Mouse (Mus musculus) brown adipose tissue, adult 24 weeks (tissue): ENCODE data around the gene Dennd4a. TPM values are rescaled to one million over a fixed set of nuclear protein-coding genes. Genes with fewer than 3 reads are reported as not detected.
"Not testable (repeated sequence)": the region's sequence is repeated elsewhere in the genome, so short reads cannot be mapped to it uniquely, and the experiment has no call there.

ENCODE experiments used
- H3K27ac ChIP-seq: fragments of 200-500 bp; replicated peaks from 2 replicates; pipeline ENCODE4 v1.5.1; 2012; ENCODE audit warnings: low read depth, mild to moderate bottlenecking, low read length
- H3K4me1 ChIP-seq: fragments of 200-500 bp; 2 replicates; pipeline ENCODE4 v1.6.1; 2012; ENCODE audit warnings: low read length, mixed read lengths; ENCODE audit not compliant: control insufficient read depth, insufficient read depth, insufficient read length
- H3K4me3 ChIP-seq: fragments of 200-500 bp; 2 replicates; pipeline ENCODE4 v1.5.1; 2012; ENCODE audit warnings: low read depth, mild to moderate bottlenecking, low read length, moderate library complexity; ENCODE audit not compliant: insufficient read depth
- polyA plus RNA-seq: library from polyadenylated mRNA; stranded (reverse); fragments of >200 nt; gene quantifications from 2 replicates; pipeline ENCODE4 v1.2.4, GENCODE M21; 2012; ENCODE audit not compliant: missing spikeins, insufficient read depth, insufficient read length

Gene Dennd4a
- polyA plus RNA-seq, 1 experiment, result 11.0 TPM

DNA sequence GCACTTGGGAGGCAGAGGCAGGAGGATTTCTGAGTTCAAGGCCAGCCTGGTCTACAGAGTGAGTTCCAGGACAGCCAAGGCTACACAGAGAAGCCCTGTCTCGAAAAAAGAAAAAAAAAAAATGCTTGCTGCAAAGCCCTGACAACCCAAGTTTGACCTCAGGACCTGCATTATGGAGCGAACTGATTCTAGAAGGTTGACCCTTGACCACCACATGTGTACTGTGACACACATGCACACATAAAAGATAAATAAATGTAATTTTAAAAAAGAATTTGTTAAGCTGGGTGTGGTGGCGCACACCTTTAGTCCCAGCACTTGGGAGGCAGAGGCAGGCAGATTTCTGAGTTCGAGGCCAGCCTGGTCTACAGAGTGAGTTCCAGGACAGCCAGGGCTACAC, 8.5 kb downstream of the Dennd4a start:
- H3K27ac ChIP-seq, H3K4me1 ChIP-seq, H3K4me3 ChIP-seq: not testable (repeated sequence)

DNA sequence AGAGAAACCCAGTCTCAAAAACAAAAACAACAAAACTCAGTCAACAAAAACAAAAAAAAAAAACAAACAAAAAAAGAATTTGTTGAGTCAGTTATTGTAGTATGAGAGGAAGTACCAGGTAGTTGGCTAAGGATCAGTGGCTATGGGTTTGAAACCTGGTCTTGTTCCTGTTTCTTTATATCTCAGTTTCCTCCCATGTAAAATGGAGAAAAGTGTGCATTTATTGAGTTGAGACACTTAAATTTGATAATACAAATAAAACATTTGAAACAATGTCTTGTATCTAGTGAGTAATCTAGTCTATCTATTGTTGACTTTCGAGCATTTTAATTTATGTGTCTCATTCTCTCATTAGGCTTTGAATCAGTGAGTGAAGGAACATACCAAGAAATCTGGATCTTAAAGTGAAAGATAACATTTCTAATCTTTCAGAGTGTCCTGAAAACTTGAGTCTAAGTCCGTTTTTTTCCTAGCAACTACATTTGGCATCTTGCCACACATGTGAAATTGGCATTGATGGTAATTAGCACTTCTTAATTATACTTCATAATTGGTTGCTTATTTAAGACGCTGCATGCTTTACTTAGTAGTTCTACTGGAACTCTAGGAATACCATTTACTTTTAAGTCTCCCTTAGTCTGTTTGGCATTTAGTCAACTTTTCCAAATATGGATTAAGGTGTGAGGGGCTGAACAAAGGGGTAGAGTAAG, 9.1 kb downstream of the Dennd4a start:
- Histone ChIP-seq H3K27ac (no peak overlapping the region), H3K4me1 (peaks cover 3% of the 10 kb centered on the region; the same call in 1 of the 2 replicates), H3K4me3 (no peak overlapping the region)

DNA sequence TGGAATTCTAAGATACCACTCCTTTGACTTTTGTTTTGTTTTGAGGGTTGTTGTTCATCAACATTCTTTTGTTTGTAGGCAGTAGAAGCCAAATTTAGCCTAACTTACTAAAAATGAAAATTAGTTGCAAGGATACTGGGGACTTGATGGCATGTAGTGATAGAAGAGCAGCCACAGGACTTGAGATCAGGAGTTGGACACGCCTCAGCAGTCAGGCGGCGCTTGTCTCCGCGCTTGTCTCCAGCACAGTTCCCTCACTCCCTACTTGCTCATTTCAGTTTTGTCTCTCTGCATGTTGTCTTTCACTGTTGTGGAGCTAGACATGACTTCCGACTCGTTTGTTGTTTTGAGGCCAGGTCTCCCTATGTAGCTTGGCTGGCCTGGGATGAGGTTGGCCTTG, 11.1 kb downstream of the Dennd4a start:
- Histone ChIP-seq H3K27ac (no peak overlapping the region), H3K4me3 (no peak overlapping the region), H3K4me1 (peaks cover 8% of the 10 kb centered on the region; the same call in 1 of the 2 replicates)

DNA sequence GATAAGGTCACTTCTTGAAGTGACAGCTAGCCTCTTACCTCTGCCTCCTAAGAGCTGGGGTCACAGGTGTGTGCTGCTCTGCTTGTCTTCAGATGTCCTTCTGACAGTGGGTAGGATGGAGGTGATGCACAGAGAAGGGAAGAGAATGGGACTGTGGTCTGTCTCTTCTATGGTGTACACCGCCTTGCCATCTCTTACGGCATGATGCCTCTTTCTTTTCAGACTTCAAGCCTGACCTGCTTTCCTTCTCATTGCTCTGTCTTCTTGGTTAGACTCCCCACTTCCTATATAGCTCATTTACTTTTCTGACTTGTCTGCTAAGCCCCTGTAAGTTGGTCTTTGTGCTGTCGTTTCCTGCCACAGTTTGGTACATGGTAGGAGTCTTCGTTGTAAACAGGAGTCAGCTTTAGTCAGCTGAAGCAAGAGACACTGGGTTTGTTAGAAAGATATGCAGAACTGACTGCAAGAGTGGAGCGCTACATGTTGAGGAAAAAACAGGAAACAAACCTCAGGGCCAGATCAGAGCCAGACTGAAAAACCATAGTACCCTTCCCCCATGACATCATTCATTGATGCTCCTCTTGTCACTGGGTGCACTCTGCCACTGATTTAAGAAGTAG, 13.4 kb downstream of the Dennd4a start:
- Histone ChIP-seq H3K4me3 (no peak overlapping the region), H3K27ac (no peak overlapping the region), H3K4me1 (peaks cover 13% of the 10 kb centered on the region)

DNA sequence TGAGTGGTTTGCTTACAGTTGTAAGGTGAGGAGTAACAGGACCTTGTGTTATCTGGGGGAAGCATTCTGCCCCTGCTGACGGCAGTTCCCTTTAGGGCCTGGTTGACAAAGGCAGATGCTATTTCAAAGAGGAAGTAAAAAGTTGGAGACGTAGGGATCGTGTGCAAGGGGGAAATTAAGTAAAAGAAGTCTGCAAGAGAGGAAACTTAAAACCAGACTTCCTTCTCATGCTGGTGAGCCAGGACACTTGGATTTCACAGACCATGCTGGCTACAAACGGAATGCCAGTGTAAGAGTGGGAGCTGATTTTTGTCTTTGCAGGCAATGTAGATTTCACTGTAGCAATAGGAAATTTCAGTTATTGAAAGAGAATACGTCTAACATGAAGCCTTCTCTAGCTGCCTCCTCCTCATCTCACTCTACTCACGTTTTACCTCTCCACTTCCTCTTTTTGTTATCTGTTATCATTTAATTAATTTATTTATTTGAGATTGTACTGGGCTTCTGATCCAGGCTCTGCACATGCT, 19.0 kb downstream of the Dennd4a start:
- Histone ChIP-seq H3K4me3 (no peak overlapping the region), H3K27ac (peak overlapping the region; percentile 34; the same call in 1 of the 2 replicates), H3K4me1 (peaks cover 14% of the 10 kb centered on the region)

DNA sequence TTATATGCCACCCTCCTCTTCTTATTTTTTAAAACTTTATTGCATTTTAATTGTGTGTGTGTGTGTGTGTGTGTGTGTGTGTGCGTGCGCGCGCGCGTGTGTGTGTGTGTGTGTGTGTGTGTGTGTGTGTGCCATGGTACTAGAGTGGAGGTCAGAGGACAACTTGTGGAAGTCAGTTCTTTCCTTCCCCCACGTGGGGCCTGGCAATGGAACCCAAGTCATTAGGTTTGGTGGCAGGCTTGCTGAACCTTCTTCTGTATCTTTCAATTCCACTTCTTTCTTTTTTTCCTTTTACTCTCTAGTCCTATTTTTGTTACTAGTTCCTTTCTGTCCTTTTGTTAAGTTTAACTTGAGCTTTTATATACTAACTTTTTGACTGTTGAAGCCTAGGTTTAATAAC, 19.5 kb downstream of the Dennd4a start:
- Histone ChIP-seq H3K4me3 (no peak overlapping the region), H3K27ac (no peak overlapping the region), H3K4me1 (peaks cover 11% of the 10 kb centered on the region)

DNA sequence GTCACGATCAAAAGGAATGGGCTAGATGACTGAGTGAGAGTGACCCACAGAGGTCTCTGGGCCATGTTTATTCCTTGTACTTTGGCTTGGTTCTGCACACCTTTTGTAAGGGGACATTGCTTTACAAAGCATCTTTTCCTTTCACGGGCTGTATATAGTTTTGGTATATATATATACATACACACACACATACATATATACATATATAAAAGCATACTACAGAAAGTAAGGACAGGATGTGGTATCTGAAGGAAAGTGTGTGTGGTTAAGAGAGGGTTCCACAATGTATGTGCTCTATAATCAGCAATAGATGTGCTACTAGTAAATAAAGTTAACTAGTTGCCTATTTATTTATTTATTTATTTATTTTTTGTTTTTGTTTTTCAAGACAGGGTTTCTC, 20.6 kb downstream of the Dennd4a start:
- Histone ChIP-seq H3K27ac (no peak overlapping the region), H3K4me3 (no peak overlapping the region), H3K4me1 (peaks cover 10% of the 10 kb centered on the region)

DNA sequence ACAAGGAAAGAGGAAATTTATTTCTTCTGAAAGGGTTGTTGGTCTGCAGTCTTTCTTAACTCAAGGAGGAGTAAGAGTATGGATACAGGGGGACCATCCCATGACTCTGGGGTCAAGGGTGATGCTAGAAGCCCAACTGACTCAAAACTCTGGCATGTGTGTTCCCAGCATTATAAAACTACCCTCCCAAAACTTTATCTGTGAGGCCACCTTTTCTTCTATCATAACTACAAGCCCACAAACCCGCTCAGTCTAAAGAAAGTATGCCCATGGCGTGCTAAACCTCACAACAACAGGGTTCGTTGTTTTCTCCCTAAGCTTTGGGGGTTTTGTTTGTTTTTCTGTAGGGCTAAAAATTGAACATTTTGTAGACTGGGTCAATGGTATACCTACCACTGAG, 23.3 kb downstream of the Dennd4a start:
- Histone ChIP-seq H3K4me3 (no peak overlapping the region), H3K4me1 (peaks cover 2% of the 10 kb centered on the region), H3K27ac (no peak overlapping the region)

DNA sequence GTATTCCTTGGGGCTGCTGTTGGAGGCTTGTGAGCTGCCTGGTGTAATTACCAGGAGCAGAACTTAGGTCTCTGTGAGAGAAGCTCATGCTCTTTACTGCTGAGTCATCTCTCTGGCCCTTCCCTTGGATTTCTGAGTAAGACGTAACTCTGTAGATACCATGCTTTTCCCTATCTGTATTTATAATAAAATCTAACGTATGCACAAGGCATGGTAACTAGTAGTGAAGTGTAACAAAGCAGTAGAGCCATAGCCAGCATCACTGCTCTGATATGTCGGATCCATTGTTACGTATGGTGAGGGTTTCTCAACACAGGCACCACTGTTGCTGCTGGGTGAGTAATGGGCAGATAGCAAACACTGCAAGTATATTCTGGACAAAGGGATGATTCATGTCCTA, 34.2 kb downstream of the Dennd4a start:
- H3K27ac ChIP-seq, result no peak overlapping the region
- H3K4me1 ChIP-seq, result no peaks in the 10 kb centered on the region
- H3K4me3 ChIP-seq, result no peak overlapping the region

DNA sequence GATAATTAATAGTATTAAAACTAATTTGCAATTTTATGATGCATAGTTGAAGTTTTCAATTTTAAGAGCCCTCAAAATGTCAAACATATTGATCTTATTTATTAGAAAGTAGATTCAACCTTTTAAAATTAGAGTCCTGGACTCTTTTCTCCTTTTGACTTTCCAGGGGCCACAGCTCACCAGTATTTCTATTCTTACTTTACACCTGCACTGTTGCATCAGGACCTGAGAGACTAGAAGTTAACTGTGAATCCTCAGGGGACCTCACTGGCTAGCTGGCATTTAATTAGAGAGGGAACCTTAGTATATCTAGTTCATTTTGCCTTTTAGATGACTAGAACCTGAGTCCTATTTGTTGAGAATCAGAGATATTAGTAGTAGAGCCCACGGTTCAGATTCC, 38.4 kb downstream of the Dennd4a start:
- no peak overlapping the region for H3K4me3 ChIP-seq
- no peaks in the 10 kb centered on the region for H3K4me1 ChIP-seq
- no peak overlapping the region for H3K27ac ChIP-seq

DNA sequence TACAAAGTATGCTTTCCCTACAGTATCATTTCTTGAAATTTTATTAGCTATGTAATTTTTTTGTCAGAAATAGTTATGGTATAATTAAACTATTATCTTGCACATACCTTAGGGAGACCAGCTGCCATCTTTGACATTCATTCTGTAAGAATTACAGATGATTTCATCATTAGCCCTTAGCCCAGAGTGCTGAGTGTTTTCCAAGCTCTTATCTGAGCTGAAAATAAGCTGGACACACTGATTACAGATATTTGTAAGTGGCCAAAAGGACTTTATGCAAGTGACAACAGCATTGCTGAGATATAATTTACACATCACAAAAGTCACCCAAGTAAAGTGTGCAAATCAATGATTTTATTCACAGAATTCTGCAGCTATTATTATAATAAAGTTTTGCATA, 48.9 kb downstream of the Dennd4a start:
- Histone ChIP-seq H3K27ac (no peak overlapping the region), H3K4me3 (no peak overlapping the region), H3K4me1 (no peaks in the 10 kb centered on the region)

DNA sequence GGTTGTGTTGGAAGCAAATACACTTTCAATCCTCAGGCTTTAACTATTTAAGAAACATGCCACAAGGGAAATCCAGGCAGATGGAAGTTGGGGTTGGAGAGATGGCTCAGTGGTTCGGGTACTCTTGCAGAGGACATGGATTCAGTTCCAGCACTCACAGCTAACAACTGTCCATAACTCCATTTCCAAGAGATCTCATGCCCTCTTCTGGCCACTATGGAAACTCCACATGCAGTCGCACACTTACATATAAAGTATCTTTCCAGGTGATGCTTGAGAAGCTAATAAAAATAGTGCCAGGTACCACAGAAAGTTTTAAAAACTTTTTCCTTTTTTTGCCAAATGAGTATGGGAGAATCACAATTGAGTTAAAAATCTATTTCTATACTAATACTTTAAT, 51.5 kb downstream of the Dennd4a start:
- no peak overlapping the region for H3K4me3 ChIP-seq
- H3K4me1 ChIP-seq, result no peaks in the 10 kb centered on the region
- no peak overlapping the region for H3K27ac ChIP-seq

DNA sequence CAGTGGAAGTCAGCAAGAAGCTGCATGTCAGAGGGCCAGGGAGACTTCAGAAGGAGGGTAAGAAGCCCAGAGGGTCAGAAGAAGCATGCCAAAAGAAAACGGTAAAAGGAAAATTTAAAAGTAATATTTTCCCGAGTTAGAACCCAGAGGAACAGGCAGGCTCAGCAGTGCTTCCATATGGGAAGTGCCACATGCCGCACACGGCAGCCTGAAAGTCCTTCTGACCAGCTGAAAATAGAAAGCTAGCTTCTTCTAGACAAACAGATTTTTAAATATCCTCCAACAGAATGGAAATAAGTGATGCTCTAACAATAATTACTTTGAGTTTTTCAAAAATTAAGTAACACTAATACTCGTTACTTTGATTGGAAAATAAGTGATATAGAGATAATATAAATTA, 74.9 kb downstream of the Dennd4a start:
- Histone ChIP-seq H3K27ac (no peak overlapping the region), H3K4me3 (no peak overlapping the region), H3K4me1 (no peaks in the 10 kb centered on the region)

DNA sequence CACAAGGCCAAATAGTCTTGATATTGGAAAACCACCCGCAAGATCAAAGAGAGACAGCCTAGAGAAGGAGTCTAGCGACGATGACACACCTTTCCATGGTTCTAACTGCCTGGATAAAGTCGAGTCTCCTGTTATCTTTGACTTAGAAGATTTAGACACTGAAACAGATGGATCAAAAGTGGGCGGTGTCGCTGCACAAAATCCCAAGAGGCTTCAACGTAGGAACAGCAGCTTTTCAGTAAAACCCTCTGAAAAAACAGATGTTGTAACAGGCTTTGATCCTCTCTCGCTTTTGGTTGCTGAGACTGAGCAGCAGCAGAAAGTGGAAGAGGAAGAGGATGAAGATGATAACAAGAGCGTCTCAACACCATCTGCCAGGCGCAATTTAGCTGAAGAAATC, 85.5 kb downstream of the Dennd4a start:
- Histone ChIP-seq H3K27ac (no peak overlapping the region), H3K4me1 (no peaks in the 10 kb centered on the region), H3K4me3 (no peak overlapping the region)

DNA sequence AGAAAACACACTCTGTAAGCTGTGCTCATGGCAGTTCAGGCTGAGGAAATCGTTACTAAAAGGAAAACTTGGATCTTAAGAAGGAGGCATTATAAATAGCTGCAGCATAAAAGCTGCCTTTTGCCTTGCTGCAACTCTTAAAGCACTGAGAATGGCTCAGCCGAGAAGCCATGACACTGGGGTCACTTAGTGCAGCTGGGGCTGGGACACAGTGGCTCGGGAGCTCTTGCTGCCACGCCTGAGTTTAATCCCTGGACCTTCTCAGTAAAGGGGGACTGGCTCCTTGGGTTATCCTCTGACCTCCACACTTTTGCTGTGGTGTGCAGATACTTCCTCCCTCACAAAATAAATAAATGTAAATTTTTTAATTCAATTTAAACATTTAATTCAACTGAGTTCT, 91.7 kb downstream of the Dennd4a start:
- no peaks in the 10 kb centered on the region for H3K4me1 ChIP-seq
- no peak overlapping the region for H3K27ac ChIP-seq
- H3K4me3 ChIP-seq, result no peak overlapping the region

DNA sequence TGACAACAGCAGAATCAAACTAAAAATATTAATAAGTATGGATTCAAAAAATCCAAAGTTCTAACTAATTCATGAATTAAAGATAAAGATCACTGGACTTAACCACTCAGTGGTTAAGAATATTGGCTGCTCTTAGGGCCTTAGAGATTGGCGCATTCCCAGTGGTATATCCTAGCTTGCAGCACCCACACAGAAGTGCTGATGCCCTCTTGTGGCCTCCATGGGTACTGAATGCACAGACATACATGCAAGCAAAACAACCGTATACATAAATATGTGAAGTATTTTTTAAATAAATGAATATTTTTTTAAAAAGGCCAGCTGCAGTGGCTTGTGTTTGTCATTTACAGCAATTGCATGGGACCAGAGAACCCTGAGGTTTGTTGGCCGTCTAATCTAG, 92.2 kb downstream of the Dennd4a start:
- Histone ChIP-seq H3K27ac (no peak overlapping the region), H3K4me3 (no peak overlapping the region), H3K4me1 (no peaks in the 10 kb centered on the region)
